Mouse (Mus musculus) gastrocnemius, adult 2 months (tissue): Measurements from ENCODE around the gene Rnf217. TPM values are rescaled to one million over a fixed set of nuclear protein-coding genes. Genes with fewer than 3 reads are reported as not detected.

Experiments
- DNase-seq: peaks from one replicate; pipeline ENCODE4 v3.0.0; 2022
- H3K27ac ChIP-seq: fragments of 200-600 bp; 2 replicates; pipeline ENCODE4 v1.8.1; 2022; ENCODE audit warnings: mild to moderate bottlenecking
- H3K4me3 ChIP-seq: fragments of 200-600 bp; 2 replicates; pipeline ENCODE4 v1.8.1; 2022; ENCODE audit warnings: mild to moderate bottlenecking, moderate library complexity
- CTCF ChIP-seq: fragments of 200-600 bp; IDR thresholded peaks from 2 replicates; pipeline ENCODE4 v1.8.1; 2022; ENCODE audit warnings: antibody characterized with exemption, mild to moderate bottlenecking, moderate library complexity
- intact Hi-C: fragments of 180-260 bp; cut with DNase I; formaldehyde crosslinking; loops from one replicate; pipeline ENCODE4 v1.15.1; 2025
- long read RNA-seq, 2 experiments: library from polyadenylated mRNA; stranded (forward); transcript quantifications; one replicate each; pipeline ENCODE4 v2.0.0; 2021
- total RNA-seq, 2 experiments: library from RNA; stranded (reverse); gene quantifications; 2 replicates each; pipeline ENCODE4 v1.2.3; 2021

Rnf217 gene
- total RNA-seq: 1 to 10 TPM; 6.8 to 8.5 TPM
- long read RNA-seq, experiment 1, full-length matches to known transcripts: 32 of 34 reads
- long read RNA-seq, experiment 1, partial matches to known transcripts: 0 of 34 reads
- long read RNA-seq, experiment 1, other reads (novel, unspliced or antisense): 2 of 34 reads
- long read RNA-seq, experiment 2, full-length matches to known transcripts: 32 of 34 reads
- long read RNA-seq, experiment 2, partial matches to known transcripts: 0 of 34 reads
- long read RNA-seq, experiment 2, other reads (novel, unspliced or antisense): 2 of 34 reads

DNA sequence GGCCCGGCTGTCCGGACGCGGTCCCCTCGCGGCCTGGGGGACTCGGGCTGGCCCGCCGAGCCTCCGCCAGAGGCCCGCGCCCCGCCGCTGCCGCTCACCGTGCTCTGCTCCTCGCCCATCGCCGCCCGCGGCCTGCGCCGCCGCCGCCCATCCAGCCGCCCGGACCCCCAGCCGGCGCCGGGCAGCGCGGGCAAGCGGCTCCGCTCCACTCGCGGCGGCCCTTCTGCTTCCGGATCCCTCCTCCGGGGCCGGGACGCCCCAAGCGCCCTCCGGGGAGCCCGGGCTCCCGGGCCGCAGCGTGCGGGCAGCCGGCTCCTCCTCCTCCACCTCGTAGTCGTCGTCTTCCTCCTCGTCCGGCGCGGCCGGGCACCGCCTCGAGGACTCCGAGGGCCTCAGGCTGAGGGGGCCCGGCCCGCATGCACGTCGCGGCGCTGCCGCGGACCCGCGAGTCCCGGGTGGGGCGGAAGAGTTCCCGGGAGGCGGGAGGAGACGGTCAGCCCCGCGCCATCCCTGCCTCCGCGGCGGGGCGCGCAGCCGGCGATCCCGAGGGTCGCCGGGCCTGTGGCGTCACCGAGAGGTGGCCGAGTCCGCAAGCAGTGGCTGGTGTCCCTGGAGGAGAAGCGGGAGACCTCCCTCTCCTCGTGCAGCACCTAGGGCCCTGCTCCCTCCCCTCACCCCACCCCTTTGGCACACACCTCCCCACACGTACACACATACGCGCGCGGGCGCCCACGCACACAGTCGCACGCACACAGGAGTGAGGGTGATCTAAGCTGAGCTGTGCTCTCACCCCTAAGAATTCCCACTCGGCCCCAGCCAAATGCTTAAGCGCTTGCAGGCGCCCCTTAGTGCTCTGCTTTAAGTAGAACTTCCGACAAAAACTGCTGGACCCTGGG is at the start of gene Rnf217:
Gene Rnf217, minus strand, starts transcription at position 119 of the 896 bp plus-strand sequence.
- TF ChIP-seq CTCF: no peak
- H3K27ac ChIP-seq: peak within 1 kb of the TSS; percentile 86
- intact Hi-C loops: loop anchor here (5.0 to 10.0 kb wide), 4 partner anchors 72 to 765 kb away; partner anchors contain the start of genes Hey2 and Tpd52l1
- H3K4me3 ChIP-seq: peak within 1 kb of the TSS; percentile 97
- peak; percentile 70 for DNase-seq

DNA sequence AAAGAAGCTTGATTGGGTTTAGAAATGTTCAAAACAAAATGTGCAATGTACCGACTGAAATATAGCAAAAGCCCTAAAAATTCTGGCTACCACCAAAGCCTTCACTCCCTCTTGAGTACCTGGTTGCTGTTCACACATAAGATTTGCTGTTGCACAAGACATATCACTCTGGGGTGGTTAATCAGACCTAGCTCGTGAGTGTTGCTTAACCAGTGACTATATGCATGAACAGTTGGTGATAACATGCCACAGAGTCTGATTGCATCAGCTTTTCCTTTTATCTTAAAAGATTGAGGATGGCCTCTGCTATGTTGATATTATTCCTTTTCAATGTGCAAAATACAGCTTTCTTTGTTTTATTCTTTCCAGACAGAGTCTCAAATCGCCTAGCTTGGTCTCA is 38.3 kb upstream of the Rnf217 start:
- H3K27ac ChIP-seq: no peak overlapping the region
- H3K4me3 ChIP-seq: no peak overlapping the region
- DNase-seq: no peak
- TF ChIP-seq CTCF: no peak
- intact Hi-C loops: no loop called here

DNA sequence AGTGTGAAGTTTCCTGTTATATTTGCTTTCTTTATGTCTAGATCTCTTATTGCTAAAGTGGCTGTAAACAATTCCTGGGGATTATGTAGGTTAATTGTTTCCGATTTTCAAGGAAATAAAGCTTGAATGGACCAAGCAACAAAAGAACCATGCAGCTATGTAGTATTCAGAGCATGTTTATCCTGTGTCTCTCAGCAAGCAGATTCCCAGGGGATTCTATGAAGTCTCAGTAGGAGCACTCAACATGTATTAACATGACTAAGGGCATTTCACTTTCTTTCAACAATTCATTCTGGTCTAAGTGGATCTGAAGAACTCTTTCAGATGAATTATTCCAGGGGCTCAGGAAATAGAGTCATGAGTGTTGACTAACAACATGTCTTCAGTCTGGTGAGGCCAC is 37.1 kb upstream of the Rnf217 start:
- no peak for DNase-seq
- H3K4me3 ChIP-seq: no peak overlapping the region
- H3K27ac ChIP-seq: no peak overlapping the region
- intact Hi-C loops: no loop called here
- TF ChIP-seq CTCF: no peak

DNA sequence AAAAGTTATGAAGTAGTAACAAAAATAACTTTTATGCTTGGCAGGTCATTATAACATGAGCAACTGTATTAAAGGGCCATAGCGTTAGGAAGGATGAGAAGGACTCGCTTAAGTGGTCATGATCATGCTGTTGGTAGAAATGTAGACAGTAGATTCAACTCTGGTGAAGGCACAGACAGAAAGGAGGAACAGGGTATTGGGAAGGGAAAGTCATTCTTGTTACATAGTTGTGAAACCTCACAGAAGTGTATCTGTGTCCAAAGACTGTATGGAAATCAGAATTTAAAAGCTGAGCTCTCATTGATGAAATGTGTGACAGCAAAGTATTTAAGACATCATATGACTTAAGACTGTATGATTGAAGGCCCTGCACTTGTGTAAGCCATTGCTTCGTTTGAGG is 26.1 kb upstream of the Rnf217 start:
- no peak for TF ChIP-seq CTCF
- no peak for DNase-seq
- Histone ChIP-seq H3K4me3 (no peak overlapping the region), H3K27ac (no peak overlapping the region)
- intact Hi-C loops: no loop called here

DNA sequence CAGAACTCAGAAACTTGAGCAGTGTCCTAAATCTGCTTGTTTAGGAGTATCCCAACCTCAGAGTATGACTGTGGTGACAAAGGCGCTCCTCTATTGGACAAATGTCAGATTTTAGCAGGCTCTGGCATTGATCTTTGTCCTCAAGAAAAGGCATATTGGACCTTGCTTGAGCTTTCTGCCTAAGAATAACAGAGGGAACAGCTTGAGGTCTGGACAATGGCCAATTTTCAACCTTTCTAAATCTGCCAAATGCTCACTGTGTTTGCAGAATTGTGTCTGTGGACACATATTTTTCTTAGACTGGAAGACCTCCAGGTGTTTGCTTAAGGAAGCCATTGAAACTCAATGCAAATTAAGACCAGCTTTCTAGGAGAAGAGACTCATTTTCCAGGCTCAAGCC is 23.0 kb upstream of the Rnf217 start:
- Histone ChIP-seq H3K27ac (no peak overlapping the region), H3K4me3 (no peak overlapping the region)
- intact Hi-C loops: no loop called here
- DNase-seq: no peak
- no peak for TF ChIP-seq CTCF

DNA sequence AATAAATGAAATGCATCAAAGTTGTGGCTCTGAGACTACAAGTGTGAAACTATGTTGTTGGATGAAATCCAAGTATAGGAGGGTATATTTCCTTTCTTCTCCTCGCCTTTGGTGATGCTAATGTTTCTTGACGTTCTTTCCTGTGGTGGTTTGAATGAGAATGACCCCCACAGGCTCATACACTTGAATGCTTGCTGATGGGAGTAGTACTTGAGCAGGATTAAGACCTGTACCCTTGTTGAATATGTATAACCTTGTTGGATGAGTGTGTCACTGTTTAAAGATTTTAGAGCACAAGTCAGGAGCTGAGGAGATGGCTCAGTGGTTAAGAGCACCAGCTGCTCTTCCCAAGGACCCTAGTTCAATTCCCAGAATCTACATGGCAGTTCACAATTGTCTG is 6.4 kb upstream of the Rnf217 start:
- H3K4me3 ChIP-seq: no peak overlapping the region
- intact Hi-C loops: no loop called here
- TF ChIP-seq CTCF: no peak
- DNase-seq: no peak
- H3K27ac ChIP-seq: no peak overlapping the region

DNA sequence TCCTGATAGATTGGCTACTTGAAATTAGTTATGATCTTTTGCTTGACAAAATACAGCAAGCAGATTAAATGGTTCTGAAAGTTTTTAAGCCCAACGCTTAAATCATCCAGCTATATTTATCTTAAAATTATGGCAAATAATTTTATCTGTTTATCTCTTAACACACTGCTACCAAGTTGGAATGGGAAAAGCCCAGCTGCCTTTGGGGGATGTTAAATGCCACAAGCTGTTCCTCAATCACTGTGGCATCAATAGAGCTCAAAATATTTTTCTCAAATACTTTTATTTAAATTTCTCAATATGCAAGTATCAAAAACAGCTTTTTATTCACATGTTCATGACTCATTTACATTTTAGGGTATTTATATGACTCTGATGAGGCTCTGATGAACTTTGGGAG is 5.1 kb upstream of the Rnf217 start:
- H3K27ac ChIP-seq: no peak overlapping the region
- H3K4me3 ChIP-seq: no peak overlapping the region
- no peak for DNase-seq
- TF ChIP-seq CTCF: no peak
- intact Hi-C loops: no loop called here

DNA sequence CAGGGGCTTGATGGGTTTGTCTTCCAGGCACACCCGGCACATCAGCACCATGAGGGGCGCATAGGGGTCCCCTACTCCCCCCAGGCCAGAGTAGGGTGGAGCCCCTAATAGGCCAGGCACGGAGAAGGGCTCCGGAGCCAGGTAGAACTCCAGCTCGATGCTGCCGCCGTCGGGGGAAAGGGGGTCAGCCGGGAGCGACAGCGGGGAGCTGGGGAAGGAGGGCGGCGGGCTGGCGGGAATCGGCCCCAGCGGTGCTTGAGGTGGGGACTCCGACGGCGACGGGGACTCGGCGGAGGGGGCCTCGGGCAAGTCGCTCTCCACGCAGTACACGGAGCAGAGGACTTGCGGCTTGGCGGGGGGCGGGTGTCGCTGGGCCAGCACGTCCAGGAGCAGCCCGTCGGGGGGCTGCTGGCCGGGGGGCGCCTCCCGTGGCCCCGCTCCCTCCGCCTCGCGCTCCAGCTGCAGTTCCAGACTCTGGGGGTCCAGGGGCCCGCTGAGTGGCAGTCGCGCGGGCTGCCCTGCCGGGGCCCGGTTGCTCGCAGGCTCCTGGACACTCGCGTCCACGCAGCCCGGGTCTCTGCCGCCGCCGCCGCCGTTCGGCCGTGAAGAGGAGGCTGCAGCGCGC is 431 bp downstream of the Rnf217 start:
- H3K4me3 ChIP-seq: peak overlapping the region; percentile 97
- TF ChIP-seq CTCF: peak; percentile 23; the same call in 1 of the 2 replicates
- H3K27ac ChIP-seq: peak overlapping the region; percentile 86
- DNase-seq: peak; percentile 55
- intact Hi-C loops: loop anchor here (5.0 to 10.0 kb wide), 4 partner anchors 71 to 764 kb away; partner anchors contain the start of genes Hey2 and Tpd52l1

DNA sequence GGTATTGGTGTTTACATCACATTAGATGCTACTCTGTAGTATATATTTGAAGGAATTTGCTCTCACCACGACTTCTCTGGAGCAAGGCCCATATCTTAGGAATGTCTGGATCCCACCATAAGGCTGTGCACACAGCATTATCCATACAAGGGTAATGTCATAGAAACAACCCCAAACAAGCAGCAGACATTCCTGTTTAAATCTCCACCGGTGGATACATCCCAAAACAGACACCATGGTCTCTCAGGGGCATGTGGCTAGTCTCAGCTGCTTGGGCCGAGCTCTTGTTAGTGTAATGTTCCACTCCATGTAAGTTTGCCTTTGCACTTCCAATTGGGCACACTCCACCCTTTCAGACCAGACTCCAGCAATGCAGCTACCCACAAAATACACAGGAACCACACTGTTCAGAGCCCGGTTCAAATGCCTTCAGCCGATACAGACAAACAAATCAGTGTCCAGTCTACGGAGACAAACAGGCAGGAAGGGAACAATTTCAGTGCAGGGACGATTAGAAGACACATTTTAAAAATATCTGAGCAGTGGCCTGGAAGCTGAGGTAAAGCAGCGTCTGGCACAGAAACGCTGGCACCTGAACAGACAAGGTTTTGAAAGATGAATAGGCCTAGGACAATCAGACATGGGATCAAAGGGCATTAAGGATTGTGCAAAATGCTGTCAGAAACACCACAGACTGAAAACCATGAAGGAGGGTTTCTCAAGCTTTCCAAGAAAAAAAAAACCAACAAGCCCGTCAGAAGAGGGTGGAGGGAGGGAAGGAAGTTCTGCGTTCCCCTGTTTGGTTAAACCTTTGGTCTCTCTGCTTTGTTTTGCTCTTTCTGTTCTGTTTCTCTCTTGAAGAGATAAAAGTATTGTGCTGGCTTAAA is 1.8 kb downstream of the Rnf217 start:
- H3K4me3 ChIP-seq: peak overlapping the region; percentile 97
- intact Hi-C loops: loop anchor here (5.0 to 10.0 kb wide), 4 partner anchors 70 to 762 kb away; partner anchors contain the start of genes Hey2 and Tpd52l1
- TF ChIP-seq CTCF: no peak
- DNase-seq: no peak
- H3K27ac ChIP-seq: peak overlapping the region; percentile 86

DNA sequence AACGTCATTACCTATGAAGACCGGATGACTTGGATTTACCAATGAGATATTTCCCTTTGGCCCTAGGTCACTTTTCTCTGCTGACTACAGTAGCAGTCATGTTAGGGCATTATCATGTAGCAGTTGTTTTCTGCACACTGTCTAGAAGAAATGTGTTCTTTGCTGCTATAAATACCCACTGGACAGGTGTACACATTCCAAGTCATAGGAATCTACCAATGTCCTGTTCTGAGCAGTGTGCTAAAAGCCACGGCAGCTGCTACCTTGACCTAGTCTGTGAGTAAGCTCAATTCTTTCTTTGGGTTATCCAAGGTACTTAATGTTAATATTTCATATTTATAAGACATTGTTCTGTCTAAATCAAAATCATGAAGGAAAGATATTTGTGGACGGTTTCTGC is 5.1 kb downstream of the Rnf217 start:
- TF ChIP-seq CTCF: no peak
- Histone ChIP-seq H3K4me3 (no peak overlapping the region), H3K27ac (no peak overlapping the region)
- no peak for DNase-seq
- intact Hi-C loops: loop anchor here (10.0 kb wide), 1 partner anchor 759 kb away; the partner anchor contains the start of gene Hey2

DNA sequence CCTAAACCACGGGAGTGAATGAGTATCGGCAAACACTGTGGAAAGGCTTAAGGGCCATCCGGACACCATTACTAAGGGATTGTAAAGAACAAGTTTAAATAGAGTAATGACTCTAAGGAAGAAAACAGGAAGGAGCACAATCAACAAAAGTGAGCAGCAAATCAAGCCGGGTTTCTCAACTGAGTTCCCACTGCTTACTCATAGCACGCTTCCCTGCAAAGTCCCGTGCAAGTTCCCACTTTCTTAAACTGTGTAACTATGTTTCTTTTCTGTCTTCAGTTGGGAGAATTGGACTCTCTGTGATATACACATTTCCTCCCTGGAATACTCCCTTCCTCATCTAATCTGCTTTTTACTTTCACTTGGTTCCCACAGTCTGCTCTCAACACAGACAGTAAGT is 8.9 kb downstream of the Rnf217 start:
- no peak overlapping the region for H3K4me3 ChIP-seq
- intact Hi-C loops: loop anchor here (10.0 kb wide), 1 partner anchor 755 kb away; the partner anchor contains the start of gene Hey2
- TF ChIP-seq CTCF: no peak
- DNase-seq: no peak
- H3K27ac ChIP-seq: no peak overlapping the region

DNA sequence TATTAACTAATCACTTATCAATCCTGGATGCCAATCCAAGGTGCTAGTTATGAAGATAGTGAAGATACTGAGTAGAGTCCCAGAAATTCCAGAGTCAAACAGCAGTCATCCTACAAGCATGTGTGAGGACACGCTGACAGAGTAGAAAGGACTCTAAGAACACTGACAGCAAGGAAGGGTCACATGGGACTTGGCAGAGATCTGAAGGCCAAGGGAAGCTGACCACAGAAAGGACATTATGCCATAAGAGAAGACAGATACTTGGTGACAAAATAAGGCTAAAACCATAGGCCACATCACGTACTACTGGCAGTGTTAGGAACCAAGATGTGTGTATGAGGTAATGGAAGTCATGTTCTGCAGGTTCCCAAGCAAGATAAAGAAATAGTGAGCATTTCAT is 11.1 kb downstream of the Rnf217 start:
- TF ChIP-seq CTCF: no peak
- intact Hi-C loops: no loop called here
- Histone ChIP-seq H3K27ac (peak overlapping the region; percentile 81; the same call in 1 of the 2 replicates), H3K4me3 (no peak overlapping the region)
- DNase-seq: no peak
